Mouse (Mus musculus): ENCODE results near the gene Magi2.
"Not testable (repeated sequence)": the region's sequence is repeated elsewhere in the genome, so short reads cannot be mapped to it uniquely, and the experiment has no call there.

Magi2 gene

GRCm38 (mm10) chr5:20723226-20723625 is 1496.4 kb downstream of the Magi2 start:
- DNase-seq: not testable (repeated sequence)

GRCm38 (mm10) chr5:20738795-20739194 is 1512.0 kb downstream of the Magi2 start:
- DNase-seq: no peak

- no peak for DNase-seq
Measured at GRCm38 (mm10) chr5:20741193-20741592, 1514.4 kb downstream of the Magi2 start.

- no peak for DNase-seq
Measured at GRCm38 (mm10) chr5:20741936-20742335, 1515.1 kb downstream of the Magi2 start.

- no peak for DNase-seq
Measured at GRCm38 (mm10) chr5:20748142-20748541, 1521.3 kb downstream of the Magi2 start.

- no peak for DNase-seq
Measured at GRCm38 (mm10) chr5:20748856-20749255, 1522.0 kb downstream of the Magi2 start.

GRCm38 (mm10) chr5:20749535-20749934 is 1522.7 kb downstream of the Magi2 start:
- DNase-seq: no peak

GRCm38 (mm10) chr5:20751000-20751399 is 1524.2 kb downstream of the Magi2 start:
- DNase-seq: no peak

- DNase-seq: no peak
Measured at GRCm38 (mm10) chr5:20751696-20752095, 1524.9 kb downstream of the Magi2 start.

GRCm38 (mm10) chr5:20753096-20753495 is 1526.3 kb downstream of the Magi2 start:
- no peak for DNase-seq

GRCm38 (mm10) chr5:20753963-20754362 is 1527.1 kb downstream of the Magi2 start:
- DNase-seq: no peak
